Mouse (Mus musculus): Measurements from ENCODE around the gene Pate4. TPM values are rescaled to one million over a fixed set of nuclear protein-coding genes. Genes with fewer than 3 reads are reported as not detected.

The Pate4 gene
- total RNA-seq, 2 experiments from 2014 or later, result not detected

Other genes with a start within 250 kb of the Pate4 start
- 10 to 100 TPM; 24.8 to 32.4 TPM for gene Cdon, start 190.8 kb downstream of the Pate4 start, total RNA-seq (2021)
- not detected for gene Gm1113, start 93.7 kb downstream of the Pate4 start, total RNA-seq (2021)
- gene Ddx25, start 53.4 kb downstream of the Pate4 start, total RNA-seq (2021), result under 1 TPM; 0.75 to 0.85 TPM
- gene Pus3, start 53.3 kb downstream of the Pate4 start, total RNA-seq (2021), result 10 to 100 TPM; 12.3 to 16.3 TPM
- gene Pate2, start 41.7 kb downstream of the Pate4 start, total RNA-seq (2021), result under 1 TPM in 1 of 2 experiments, not detected in 1; 0.79 TPM
- gene Hyls1, start 41.5 kb downstream of the Pate4 start, total RNA-seq (2021), result 1 to 10 TPM; 3.3 to 5.0 TPM
- not detected for gene Pate3, start 36.3 kb upstream of the Pate4 start, total RNA-seq (2021)
- not detected for gene Pate1, start 75.4 kb upstream of the Pate4 start, total RNA-seq (2021)
- gene Gm17677, start 129.1 kb upstream of the Pate4 start, total RNA-seq (2021), result not detected
- gene Gm17727, start 166.2 kb upstream of the Pate4 start, total RNA-seq (2021), result not detected
- gene Gm27235, start 178.2 kb upstream of the Pate4 start, total RNA-seq (2021), result not detected
- gene D730048I06Rik, start 178.2 kb upstream of the Pate4 start, total RNA-seq (2021), result not detected
- gene 9230110F15Rik, start 232.2 kb upstream of the Pate4 start, total RNA-seq (2021), result not detected

Measured in adrenal gland, postnatal 10 days (tissue).